Mouse (Mus musculus) spleen, adult 2 months (tissue): ENCODE data around the gene Meis2. TPM values are rescaled to one million over a fixed set of nuclear protein-coding genes. Genes with fewer than 3 reads are reported as not detected.

Experiments
- DNase-seq, 2 experiments: peaks; one replicate each; pipeline versions ENCODE4 v3.0.0 to v3.0.0-alpha.2; 2012 to 2021; ENCODE audit warnings: low spot score in 2 of 2, low read depth in 1 of 2
- H3K27ac ChIP-seq: fragments of 200-500 bp; 2 replicates; pipeline ENCODE4 v1.5.1; 2012; ENCODE audit warnings: low read length, inconsistent platforms; ENCODE audit not compliant: insufficient read depth
- H3K27me3 ChIP-seq: fragments of 200-500 bp; 2 replicates; pipeline ENCODE4 v1.6.1; 2012; ENCODE audit warnings: mild to moderate bottlenecking, moderate library complexity, low read length, inconsistent platforms; ENCODE audit not compliant: control insufficient read depth, insufficient read depth
- H3K36me3 ChIP-seq: fragments of 200-500 bp; 2 replicates; pipeline ENCODE4 v1.6.1; 2012; ENCODE audit warnings: mild to moderate bottlenecking, low read length, inconsistent platforms; ENCODE audit not compliant: control insufficient read depth, insufficient read depth
- H3K4me1 ChIP-seq: fragments of 200-500 bp; 2 replicates; pipeline ENCODE4 v1.6.1; 2011; ENCODE audit warnings: inconsistent platforms; ENCODE audit not compliant: control insufficient read depth, insufficient read depth, insufficient read length
- H3K4me3 ChIP-seq: fragments of 200-500 bp; 2 replicates; pipeline ENCODE4 v1.5.1; 2011; ENCODE audit warnings: mild to moderate bottlenecking, inconsistent platforms; ENCODE audit not compliant: insufficient read depth, insufficient read length; ENCODE audit errors: extremely low read depth
- CTCF ChIP-seq: fragments of 200-500 bp; IDR thresholded peaks from 2 replicates; pipeline ENCODE4 v1.5.1; 2011; ENCODE audit warnings: mild to moderate bottlenecking, inconsistent platforms; ENCODE audit not compliant: insufficient read depth, insufficient read length, insufficient replicate concordance; ENCODE audit errors: extremely low read depth
- POLR2A ChIP-seq: fragments of 200-500 bp; IDR thresholded peaks from 2 replicates; pipeline ENCODE4 v1.6.1; 2011; ENCODE audit warnings: low read depth, low read length, inconsistent platforms
- whole genome bisulfite sequencing: fragments of 180-500 bp; shearing (Covaris S2); methylation state at CpG from one replicate; pipeline ENCODE4 v1.1.7; 2018; 5-methylcytosine and 5-hydroxymethylcytosine counted together
- polyA plus RNA-seq: library from polyadenylated mRNA; depleted of rRNA; stranded (reverse); fragments of >200 nt; gene quantifications from 2 replicates; pipeline ENCODE4 v1.2.3, GENCODE M21; 2012

Meis2 gene
- polyA plus RNA-seq, 1 experiment = 3.2 TPM

DNA sequence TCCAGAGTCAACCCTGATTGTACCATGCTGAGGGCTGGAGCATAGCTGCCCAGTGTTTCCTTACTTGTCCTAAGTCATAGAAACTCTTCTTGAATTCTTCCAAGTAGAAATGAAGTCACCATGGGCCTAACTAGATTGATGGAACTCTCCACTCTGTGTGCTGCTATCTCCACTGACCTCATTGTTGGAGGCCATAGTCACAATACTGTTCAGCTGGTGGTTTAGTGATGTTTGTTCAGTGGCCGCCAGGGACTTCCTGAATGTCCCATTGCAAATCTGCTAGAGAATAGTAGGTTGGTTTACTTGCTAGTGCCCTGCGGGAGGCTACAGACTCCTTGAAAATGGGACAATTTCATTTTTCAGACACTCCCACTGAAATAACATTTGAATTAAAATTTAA is 108.9 kb downstream of the Meis2 start:
- Histone ChIP-seq H3K36me3 (no peaks in the 10 kb centered on the region), H3K4me3 (no peak overlapping the region), H3K27me3 (no peaks in the 10 kb centered on the region), H3K4me1 (no peaks in the 10 kb centered on the region), H3K27ac (no peak overlapping the region)
- 83% methylated on average over 2 of the region's 2 CpGs for WGBS
- TF ChIP-seq CTCF (no peak), POLR2A (no peak)
- no peak for DNase-seq

- H3K27me3 ChIP-seq = no peaks in the 10 kb centered on the region
- TF ChIP-seq POLR2A (no peak), CTCF (no peak)
- no peak for DNase-seq
- H3K4me1 ChIP-seq = no peaks in the 10 kb centered on the region
- H3K4me3 ChIP-seq = no peak overlapping the region
- H3K36me3 ChIP-seq = no peaks in the 10 kb centered on the region
- 80% methylated on average over 3 of the region's 3 CpGs for WGBS
- no peak overlapping the region for H3K27ac ChIP-seq
Observed at GRCm38 (mm10) chr2:115950645-115951044, 115.0 kb downstream of the Meis2 start.

DNA sequence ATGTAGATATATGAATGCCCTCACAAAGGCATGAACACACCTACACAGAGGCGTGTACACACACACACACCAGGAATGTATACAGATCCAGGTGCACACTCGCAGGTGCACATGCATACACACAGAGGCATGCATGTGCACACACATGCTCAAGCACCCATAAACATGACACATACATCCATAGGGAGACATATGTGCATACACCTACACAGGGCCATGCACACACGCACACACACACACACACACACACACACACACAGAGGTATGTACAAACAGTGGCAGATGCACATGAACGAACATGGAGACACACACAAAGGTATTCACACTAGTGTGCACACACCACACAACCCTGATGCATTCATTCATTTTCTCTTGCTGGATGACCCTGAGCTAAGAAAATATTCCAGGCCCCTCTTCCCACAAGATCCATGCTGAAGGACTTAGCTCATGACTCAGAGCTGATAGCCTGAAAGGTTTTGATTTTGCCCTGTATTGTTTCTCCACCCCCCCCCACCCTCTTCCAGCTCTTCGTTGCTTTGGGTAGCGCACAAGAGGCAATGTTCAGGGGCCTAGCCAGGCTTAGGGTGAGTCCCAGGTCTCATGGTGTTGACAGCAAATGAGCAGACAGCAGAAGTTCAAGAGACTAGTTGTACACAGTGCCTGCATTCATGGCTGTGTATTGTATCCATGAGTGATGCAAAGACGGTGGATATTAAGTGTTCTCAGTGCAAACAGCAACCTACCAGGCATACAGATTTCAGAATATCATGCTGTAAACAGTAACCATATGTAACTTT is 116.8 kb downstream of the Meis2 start:
- no peak overlapping the region for H3K4me3 ChIP-seq
- no peaks in the 10 kb centered on the region for H3K27me3 ChIP-seq
- 93% methylated on average over 7 of the region's 7 CpGs for WGBS
- no peaks in the 10 kb centered on the region for H3K36me3 ChIP-seq
- H3K27ac ChIP-seq = no peak overlapping the region
- no peak for TF ChIP-seq CTCF
- TF ChIP-seq POLR2A = no peak
- no peak for DNase-seq
- H3K4me1 ChIP-seq = no peaks in the 10 kb centered on the region

DNA sequence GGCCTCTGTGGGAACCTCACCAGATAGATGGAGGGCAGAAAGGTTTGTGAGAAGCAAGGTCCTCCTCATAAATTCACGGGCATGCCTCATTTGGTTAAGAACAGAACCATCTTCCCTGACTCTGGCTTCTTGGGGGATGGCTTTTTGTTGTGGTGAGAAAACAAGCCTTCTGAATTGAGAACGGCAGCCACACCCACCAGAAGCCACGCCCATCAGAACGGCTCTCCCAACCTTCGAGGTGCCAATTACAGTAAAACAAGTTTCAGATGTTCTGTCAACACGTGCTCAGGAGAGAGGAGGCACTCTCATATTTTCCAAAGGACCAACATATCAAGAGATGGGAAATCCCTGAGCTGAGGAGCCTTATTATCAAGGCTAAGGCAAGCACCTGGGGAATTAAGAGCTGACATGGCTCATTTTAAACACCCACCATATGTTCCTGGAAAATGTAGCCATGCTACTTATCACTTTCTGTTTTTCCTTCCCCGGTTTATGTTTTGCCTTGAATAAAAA is 117.9 kb downstream of the Meis2 start:
- Histone ChIP-seq H3K27me3 (no peaks in the 10 kb centered on the region), H3K27ac (no peak overlapping the region), H3K36me3 (no peaks in the 10 kb centered on the region), H3K4me1 (no peaks in the 10 kb centered on the region), H3K4me3 (no peak overlapping the region)
- no peak for TF ChIP-seq POLR2A
- TF ChIP-seq CTCF = no peak
- 50% methylated on average over 7 of the region's 7 CpGs for WGBS
- no peak for DNase-seq

GRCm38 (mm10) chr2:115943044-115943443 is 122.6 kb downstream of the Meis2 start:
- no peak for DNase-seq
- TF ChIP-seq CTCF (no peak), POLR2A (no peak)
- no peaks in the 10 kb centered on the region for H3K36me3 ChIP-seq
- H3K27me3 ChIP-seq = no peaks in the 10 kb centered on the region
- WGBS = 92% methylated on average over 8 of the region's 8 CpGs
- H3K27ac ChIP-seq = no peak overlapping the region
- no peaks in the 10 kb centered on the region for H3K4me1 ChIP-seq
- no peak overlapping the region for H3K4me3 ChIP-seq

DNA sequence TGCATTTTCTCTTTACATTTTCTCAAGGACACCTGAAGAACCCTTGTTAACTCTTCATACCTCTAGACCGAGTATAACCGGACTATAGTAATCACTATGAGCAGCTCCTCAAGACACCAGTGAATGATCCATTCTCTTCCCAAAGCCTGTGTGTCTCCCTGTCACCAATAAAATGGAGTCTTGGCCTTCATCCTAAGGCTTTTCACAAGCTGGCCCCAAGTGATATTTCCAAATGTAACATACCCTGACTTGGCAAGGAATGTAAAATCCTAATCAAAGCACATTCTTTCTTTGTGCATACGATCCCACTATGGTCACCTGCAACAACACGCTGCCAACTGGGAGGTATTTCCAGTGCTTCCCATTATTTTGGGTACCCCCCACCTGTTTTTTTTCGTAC is 125.8 kb downstream of the Meis2 start:
- H3K4me3 ChIP-seq = no peak overlapping the region
- no peak overlapping the region for H3K27ac ChIP-seq
- TF ChIP-seq POLR2A (no peak), CTCF (no peak)
- WGBS = 87% methylated on average over 5 of the region's 5 CpGs
- no peaks in the 10 kb centered on the region for H3K4me1 ChIP-seq
- no peak for DNase-seq
- H3K36me3 ChIP-seq = no peaks in the 10 kb centered on the region
- no peaks in the 10 kb centered on the region for H3K27me3 ChIP-seq

DNA sequence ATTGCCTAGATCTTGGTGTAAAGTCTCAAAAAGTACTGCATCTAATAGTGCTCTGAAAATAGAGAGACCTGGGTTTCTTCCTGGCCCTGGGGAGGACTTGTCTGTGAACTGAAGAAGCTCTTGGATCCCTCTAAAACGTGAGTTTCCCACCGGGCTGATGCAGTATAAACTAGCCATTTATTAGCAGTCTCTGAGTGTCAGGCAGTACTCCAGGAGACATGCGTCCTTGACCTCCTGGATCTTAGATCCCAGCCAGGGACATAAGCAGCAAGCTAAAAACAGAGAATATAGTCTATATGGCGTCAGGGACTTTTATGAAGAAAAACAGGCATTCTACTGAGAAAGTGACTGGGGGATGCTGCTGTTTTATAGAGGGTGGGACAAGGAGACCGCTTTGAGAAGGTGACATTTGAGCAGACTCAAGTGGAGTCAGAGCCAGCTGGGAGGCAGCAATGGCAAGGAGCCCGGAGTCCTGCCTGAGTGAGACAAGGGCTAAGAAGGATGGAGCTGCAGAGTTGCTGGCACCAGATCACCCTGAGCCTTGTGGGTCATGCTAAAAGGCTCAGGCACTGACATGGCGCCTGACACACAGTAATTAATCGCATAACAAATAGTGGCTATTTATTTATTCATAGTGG is 126.6 kb downstream of the Meis2 start:
- no peak for DNase-seq
- Histone ChIP-seq H3K27ac (no peak overlapping the region), H3K36me3 (no peaks in the 10 kb centered on the region), H3K4me1 (no peaks in the 10 kb centered on the region), H3K4me3 (no peak overlapping the region), H3K27me3 (no peaks in the 10 kb centered on the region)
- WGBS = 84% methylated on average over 8 of the region's 8 CpGs
- TF ChIP-seq POLR2A = no peak
